Mouse (Mus musculus) A20 (cell line): ENCODE results near the gene Ppfia2.

Experiments
- DNase-seq: peaks from one replicate; pipeline ENCODE4 v3.0.0-alpha.2; 2011; ENCODE audit warnings: low read depth, low spot score

Ppfia2 gene

GRCm38 (mm10) chr10:106469855-106470532 lies at the start of gene Ppfia2:
Gene Ppfia2, plus strand, starts transcription at chr10:106470339.
- no peak for DNase-seq

DNA sequence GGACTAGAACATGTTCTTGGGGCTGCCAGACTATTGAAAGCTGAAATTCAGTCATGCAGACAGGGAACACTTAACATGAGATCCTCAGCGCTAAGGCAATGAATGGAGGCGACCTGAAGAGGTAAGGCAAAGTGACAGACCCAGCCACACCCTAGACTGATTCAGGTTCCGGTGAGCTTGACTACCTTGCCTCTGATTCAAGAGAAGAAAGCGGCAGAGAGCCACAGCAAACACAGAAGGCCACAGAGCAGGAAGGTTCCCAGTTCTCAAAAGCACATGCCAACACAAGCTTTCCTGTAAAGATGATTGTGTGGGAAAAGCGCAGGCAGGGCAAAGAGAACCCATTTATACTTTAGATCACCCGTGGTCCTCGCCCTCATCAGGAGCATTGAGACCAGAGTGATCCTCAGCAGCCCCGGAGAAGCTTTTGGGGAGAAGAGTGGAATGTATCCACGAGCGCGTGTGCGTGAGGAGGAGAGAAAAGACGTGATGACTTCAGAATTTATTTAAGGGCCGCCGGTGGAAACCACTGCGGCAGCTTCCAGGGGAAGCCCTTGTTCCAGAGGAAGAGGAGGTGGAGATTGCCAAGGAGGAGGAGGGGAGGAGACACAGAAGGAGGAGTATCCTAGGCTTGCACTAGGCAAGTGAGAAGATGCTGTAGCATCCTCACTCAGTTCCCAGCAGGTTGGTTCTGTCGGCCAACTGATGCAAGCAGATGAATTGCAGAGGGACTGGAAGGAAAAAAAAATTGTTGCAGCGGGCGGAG lies 1.0 kb upstream of the Ppfia2 start:
- DNase-seq, result no peak

DNA sequence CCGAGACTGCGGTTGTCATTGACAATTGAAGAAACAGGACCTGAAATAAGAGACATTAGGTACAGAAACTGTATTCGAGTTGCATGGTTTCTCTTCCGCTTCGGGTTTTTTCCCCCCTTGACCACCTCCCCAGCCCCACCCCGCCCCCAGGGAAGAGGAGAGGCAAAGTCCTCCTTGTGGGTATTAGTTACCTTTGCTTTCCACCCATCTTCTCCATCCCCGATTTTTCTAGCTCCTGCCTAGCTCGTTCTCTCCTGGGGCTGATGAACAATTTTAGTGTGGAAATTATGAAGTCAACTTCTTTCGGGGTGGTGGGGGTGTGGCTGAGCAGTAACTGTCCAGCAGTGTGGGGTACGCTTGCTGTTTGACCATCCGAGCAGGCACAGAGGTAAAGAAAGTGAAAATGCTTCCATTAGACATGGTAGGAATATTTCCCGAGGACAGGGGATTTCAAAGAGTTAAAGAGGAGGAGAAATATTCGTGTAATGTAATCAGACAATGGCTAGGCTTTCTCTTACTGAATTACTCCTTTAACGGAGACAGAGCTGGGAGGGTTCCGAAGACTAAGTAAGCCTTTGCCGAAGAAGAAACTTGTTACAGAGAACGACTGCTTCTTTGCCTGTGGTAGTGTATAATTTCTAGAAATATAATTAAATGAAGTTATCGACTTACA lies 530 bp downstream of the Ppfia2 start:
- no peak for DNase-seq

DNA sequence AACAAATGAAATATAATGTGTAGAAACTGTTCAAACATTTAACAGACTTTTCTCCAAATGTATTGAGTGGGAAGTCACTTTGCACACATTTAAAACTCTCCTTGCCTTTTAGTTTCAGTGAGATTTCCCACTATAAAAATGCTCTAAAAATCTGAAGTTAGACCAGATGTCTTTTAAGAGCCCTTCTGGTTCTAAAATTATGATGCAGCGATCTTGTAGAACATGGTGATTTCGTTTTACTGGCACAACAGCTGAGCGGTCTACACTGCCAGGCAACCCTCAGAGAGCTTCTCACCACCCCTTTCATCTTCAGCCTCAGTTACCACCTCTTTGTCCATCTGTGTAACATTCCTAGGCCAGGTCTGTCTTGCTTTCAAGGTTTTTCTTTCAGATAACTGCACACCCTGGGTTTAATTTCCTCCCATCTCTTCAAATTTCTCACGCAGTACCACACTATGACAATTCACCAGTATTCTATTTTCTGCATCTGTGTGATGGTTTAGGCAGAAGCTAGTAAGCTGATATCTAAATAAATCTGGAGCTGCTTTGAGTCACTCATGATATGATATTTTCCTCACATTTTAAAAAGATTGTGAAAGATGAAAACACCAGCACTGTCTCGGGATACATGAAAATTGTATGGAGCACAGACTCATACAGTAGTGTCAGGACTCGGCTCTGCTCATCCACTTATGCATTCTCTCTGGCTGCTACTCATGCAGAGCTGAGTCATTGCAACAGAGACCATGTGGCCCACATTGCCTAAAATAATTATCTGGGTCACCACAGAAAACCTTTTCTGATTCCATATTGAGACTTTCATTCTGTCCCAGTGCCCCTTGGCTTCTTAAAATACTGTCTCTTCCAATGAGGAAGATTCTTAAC lies 39.4 kb downstream of the Ppfia2 start:
- no peak for DNase-seq

DNA sequence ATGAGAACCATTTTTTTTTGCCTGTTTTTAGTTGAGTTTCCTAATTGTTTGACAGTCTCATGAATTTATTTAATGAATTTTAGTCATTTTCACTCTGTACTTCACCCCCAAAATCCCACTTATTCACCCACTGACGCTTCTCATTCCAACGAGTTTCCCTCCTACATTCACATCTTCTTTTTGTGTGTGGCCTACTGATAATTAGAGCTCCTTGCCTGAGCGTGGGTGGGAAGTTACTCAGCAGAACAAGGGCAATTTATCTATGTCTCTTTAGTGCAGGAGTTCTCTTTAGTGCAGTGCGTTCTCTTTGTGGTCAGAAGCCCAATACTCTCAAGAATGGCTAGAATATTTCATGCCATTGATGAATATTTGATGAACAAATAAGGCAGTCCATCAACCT lies 95.9 kb downstream of the Ppfia2 start:
- no peak for DNase-seq

DNA sequence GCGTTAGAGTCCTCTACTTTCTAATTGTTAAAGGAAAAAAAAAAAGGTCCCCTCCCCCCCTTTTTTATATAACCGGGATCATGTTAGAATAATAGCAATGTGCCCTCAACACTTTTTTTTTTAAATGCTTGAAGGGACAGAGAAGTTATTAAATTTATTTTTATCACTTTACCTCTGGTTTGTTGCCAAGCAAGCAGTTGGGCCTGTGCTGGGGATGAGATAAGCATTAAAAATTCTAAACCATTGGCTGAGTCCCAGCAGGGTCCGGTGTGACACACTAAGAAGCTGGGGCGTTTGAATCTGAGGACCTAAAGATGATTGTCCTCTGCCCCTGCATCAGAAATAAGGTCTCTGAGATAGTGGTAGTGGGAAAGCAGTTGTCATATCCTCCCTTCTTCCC lies 114.9 kb downstream of the Ppfia2 start:
- DNase-seq, result no peak

DNA sequence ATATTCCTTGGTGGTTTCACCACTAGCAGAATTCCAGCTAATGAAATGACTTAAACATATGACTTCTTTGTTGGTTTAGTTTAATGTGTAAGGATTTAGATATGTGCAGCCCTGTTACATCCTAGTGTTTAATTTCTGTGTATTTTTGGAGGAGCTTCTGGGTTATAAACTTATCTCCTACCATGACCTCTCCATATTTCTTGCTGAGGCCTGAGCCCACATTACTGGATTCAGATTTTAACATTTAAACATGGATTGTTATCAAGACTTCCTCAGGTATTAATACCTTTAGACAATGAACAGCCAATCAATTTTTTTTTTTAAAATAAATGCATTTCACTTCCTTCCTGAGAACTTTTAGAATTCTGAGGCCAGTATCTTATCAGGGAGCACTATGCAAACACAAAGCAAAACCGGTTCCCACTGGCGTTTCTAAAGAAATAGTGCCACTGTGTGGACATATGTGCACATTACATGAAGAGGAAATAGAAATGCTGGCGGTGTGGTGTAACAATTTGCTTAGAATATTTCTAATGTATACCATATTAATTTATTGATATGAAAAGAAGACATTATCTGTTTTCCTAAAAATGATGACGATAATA lies 115.4 kb downstream of the Ppfia2 start:
- peak; percentile 53 for DNase-seq

- DNase-seq, result no peak
These were observed 117.7 kb downstream of the Ppfia2 start for GRCm38 (mm10) chr10:106587817-106588216.

DNA sequence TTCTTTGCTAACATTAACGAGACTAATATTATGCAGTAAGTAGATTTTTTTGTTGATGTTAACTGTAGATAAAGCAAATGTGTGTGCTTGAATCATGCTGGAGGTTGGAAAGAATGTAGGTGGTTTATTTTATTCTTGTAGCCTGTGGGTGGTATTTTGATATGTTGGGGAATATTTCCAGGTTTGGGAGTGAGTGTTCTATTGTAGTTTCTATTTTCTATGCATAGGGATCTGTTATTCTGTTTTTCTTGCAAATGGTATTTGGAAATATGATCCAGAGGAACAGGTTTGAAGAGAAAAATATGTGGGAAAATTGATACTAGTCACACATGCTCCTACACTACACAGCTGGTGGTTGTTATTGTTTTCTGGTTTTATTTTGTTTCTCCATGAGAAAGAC lies 120.8 kb downstream of the Ppfia2 start:
- no peak for DNase-seq

DNA sequence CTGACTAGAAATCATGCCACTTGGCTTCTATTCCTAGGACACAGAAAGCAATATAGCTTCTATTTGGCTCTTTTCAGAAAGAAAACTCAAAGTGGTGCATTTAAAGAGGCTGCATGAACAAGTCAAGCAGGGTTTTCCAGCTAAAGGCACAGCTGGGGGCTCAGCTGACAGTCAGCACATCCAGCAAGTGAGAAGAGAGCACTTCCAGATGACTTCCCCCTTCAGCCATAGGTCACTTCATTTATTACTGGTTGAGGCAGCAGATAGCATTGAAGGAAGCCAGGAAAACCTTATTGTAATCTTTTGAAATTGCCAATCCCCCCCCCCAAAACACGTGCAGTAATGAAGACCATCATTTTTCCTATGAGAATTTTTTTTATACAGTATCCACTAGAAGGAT lies 126.8 kb downstream of the Ppfia2 start:
- no peak for DNase-seq

DNA sequence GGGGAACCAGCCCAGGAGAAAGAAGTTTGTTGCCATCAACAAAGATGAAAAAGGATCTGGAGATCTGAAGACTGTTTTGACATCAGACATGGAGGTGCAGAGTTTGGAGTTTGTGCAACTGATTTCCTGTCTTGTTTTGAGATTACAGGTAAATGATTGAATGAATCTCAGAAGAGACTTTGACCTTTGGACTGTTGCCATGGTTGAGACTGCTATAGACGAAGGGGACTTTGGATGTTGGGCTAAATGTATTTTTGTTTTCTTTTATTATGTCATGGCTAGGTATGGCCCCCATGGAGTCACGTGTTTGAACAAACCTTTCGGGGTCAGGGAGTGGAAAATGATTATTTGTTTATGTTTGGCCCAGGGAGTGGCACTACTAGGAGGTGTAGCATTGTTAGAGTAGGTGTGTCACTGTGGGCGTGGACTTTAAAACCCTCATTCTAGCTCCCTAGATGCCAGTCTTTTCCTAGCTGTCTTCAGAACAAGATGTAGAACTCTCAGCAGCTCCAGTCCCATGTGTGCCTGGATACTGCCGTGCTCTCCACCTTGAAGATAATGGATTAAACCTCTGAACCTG lies 133.3 kb downstream of the Ppfia2 start:
- DNase-seq, result no peak

- DNase-seq, result peak; percentile 35
These were observed 139.2 kb downstream of the Ppfia2 start for GRCm38 (mm10) chr10:106609177-106609981.

DNA sequence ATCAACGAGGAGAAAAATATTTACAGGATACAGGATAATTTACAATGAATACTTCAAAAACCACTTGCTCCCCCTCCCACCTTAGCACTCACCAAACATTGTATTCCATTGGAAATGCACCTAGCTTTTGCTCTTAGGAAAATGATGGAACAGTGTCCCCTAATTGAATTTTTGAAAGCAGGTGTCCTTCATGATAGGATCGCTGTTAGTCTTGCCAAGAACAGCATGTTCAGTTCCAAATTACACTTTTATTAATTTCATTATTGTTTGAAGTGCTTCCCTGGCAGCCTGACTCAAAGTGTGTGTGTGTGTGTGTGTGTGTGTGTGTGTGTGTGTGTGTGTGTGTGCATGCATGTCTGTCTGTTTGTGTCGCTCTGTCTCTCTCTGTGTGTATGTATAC lies 140.1 kb downstream of the Ppfia2 start:
- no peak for DNase-seq

DNA sequence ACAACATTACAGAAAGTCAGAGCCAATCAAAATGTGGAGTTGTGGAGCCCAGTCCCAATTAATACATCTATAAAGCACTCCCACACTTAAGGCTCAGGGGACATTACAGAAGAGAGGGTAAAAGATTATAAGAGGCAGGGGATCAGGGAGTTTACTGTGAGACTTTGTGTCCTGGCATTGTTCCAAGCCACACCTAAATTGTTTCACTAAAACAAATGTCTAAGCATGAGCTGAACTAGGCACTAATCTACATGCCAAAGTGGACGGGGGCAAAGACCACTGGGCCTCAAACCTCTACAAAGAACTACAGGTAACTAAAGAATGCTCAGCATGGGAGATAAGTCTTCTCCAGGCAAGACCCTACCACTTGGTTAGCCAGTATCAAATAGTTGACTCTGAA lies 148.1 kb downstream of the Ppfia2 start:
- DNase-seq, result no peak

DNA sequence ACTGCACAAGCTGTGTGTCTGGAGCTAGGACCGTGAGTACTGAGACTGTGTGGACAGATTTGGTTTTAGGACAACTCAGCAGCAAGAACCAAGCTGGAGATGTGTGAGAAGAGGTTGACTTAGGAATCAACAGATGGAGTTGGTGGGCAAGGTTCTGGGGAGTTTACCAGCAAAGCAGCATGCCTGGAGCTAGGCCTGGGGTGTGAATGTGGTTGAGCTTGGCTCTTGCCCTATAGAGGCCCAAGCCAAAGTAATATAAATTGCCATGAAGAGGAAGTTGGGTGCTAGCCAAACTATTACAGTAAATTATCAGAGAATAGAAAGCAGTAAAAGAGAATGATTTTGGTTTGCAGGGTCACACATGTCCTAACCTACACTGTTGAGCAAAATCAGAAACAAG lies 150.8 kb downstream of the Ppfia2 start:
- no peak for DNase-seq

DNA sequence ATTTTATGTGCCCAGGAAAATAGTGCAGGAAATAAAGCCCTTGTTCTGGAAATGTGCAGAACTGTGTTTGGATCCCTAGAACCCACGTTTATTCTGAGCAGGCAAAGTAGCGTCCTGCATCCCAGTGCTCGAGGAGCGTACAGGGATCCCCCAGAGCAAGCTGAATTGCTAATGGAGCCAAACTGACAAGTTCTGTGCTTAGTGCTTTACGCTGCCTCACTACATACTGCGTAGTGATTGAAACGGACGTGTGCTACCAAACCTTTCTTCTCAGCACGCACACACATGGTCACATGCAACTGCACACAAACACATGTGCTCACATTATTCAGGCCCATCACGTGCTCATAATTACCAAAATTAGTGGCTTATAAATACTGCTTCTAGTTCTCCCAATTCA lies 153.2 kb downstream of the Ppfia2 start:
- DNase-seq, result no peak

DNA sequence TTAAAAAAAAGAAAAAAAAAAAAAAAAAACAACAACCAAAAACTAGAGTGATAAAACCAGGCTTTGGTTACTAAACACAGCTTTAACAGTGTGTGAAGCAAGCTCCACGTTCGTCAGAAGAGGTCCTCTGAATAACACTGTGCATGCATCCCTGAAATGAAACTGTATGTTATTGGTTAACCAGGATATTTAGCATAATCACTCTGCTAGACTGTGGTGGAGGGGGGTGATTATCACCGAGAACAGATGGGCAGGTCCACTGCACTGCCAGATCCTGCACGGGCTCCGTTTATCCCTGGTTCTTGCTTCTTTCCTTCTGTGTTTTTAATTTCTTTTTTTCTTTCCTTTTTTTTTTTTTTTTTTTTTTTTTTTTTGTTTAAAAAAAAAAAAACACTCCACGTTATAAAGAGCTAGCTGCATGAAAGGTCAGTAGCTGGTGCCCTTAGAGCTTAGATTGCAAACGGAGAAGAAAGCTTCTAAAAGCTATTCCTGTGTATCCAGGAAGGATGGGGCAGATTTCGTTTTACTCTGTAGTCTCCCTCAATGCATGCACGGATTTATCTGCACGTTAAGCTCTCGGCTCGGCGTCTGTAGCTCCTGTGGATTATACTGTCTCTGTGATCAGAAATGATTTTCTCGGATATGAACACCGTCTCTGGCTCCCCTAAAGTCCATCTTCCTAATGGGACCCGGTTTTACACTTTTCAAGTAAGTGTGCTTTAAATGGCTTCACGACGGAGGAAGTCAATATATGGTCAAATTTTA lies 162.2 kb downstream of the Ppfia2 start:
- no peak for DNase-seq

DNA sequence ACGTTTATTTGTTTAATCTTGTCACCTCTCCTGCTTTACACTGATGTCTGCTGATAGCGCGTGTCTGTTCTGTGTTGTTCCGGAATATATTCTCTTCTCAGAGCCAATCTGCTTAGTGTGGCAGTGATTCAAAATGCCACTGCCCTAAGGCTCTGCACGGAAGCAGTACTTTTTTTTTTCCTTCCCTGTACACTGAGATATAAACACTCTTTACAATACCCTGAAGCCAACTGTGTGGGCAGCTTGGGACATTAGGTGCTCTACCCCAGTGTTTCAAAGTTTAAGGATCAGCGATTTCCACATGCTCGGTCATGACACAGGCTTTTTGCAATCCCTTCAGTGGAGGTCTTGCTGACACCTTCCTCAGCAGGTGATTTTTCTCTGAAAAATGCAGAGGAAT lies 163.8 kb downstream of the Ppfia2 start:
- DNase-seq, result no peak

- no peak for DNase-seq
These were observed 182.1 kb downstream of the Ppfia2 start for GRCm38 (mm10) chr10:106652276-106652675.
